Mouse (Mus musculus): Measurements from ENCODE around the gene Fam173a. TPM values are rescaled to one million over a fixed set of nuclear protein-coding genes. Genes with fewer than 3 reads are reported as not detected.
"Not testable (repeated sequence)": the region's sequence is repeated elsewhere in the genome, so short reads cannot be mapped to it uniquely, and the experiment has no call there.

Gene Fam173a
- polyA plus RNA-seq, 1 experiment from 2014 or later, result 105 TPM

GRCm38 (mm10) chr17:25751446-25751845 lies 41.3 kb downstream of the Fam173a start:
- no peak overlapping the region for H3K4me2 ChIP-seq
- no peaks in the 10 kb centered on the region for H3K36me3 ChIP-seq
- H3K4me3 ChIP-seq, result no peak overlapping the region
- H3K27me3 ChIP-seq, result no peaks in the 10 kb centered on the region
- 0 out of 2 replicates have a peak, but pooled peaks have one; percentile 19 for ATAC-seq (ENCODE audit: borderline replicate concordance, extremely low read depth, low FRiP score, low TSS enrichment)
- peaks cover 24% of the 10 kb centered on the region for H3K4me1 ChIP-seq
- no peak overlapping the region for H3K9ac ChIP-seq
- H3K27ac ChIP-seq, result no peak overlapping the region
- no peaks in the 10 kb centered on the region for H3K9me3 ChIP-seq
- 7% methylated on average over 5 of the region's 5 CpGs for WGBS

GRCm38 (mm10) chr17:25749314-25749713 lies 43.4 kb downstream of the Fam173a start:
- H3K36me3 ChIP-seq, result no peaks in the 10 kb centered on the region
- H3K9me3 ChIP-seq, result no peaks in the 10 kb centered on the region
- H3K27ac ChIP-seq, result no peak overlapping the region
- no peak overlapping the region for H3K4me3 ChIP-seq
- H3K4me1 ChIP-seq, result peaks cover 9% of the 10 kb centered on the region; the same call in 1 of the 2 replicates
- no peak overlapping the region for H3K4me2 ChIP-seq
- no peaks in the 10 kb centered on the region for H3K27me3 ChIP-seq
- WGBS, result 67% methylated on average over 6 of the region's 6 CpGs
- ATAC-seq (ENCODE audit: borderline replicate concordance, extremely low read depth, low FRiP score, low TSS enrichment), result no peak; the same call in 1 of the 2 replicates
- H3K9ac ChIP-seq, result no peak overlapping the region

GRCm38 (mm10) chr17:25748238-25748637 lies 44.5 kb downstream of the Fam173a start:
- H3K4me3 ChIP-seq, result no peak overlapping the region
- WGBS, result 87% methylated on average over 4 of the region's 4 CpGs
- no peak overlapping the region for H3K9ac ChIP-seq
- ATAC-seq (ENCODE audit: borderline replicate concordance, extremely low read depth, low FRiP score, low TSS enrichment), result no peak
- no peak overlapping the region for H3K4me2 ChIP-seq
- H3K9me3 ChIP-seq, result no peaks in the 10 kb centered on the region
- H3K27ac ChIP-seq, result no peak overlapping the region
- H3K27me3 ChIP-seq, result no peaks in the 10 kb centered on the region
- H3K36me3 ChIP-seq, result no peaks in the 10 kb centered on the region
- peaks cover 9% of the 10 kb centered on the region; the same call in 1 of the 2 replicates for H3K4me1 ChIP-seq

- H3K27ac ChIP-seq, result no peak overlapping the region
- WGBS, result 66% methylated on average over 10 of the region's 10 CpGs
- no peaks in the 10 kb centered on the region for H3K4me1 ChIP-seq
- no peaks in the 10 kb centered on the region for H3K36me3 ChIP-seq
- no peak overlapping the region for H3K9ac ChIP-seq
- H3K4me3 ChIP-seq, result no peak overlapping the region
- ATAC-seq (ENCODE audit: borderline replicate concordance, extremely low read depth, low FRiP score, low TSS enrichment), result no peak
- no peaks in the 10 kb centered on the region for H3K9me3 ChIP-seq
- H3K4me2 ChIP-seq, result no peak overlapping the region
- no peaks in the 10 kb centered on the region for H3K27me3 ChIP-seq
Measured at GRCm38 (mm10) chr17:25744311-25744710, 48.4 kb downstream of the Fam173a start.

- Histone ChIP-seq H3K4me1 (no peaks in the 10 kb centered on the region), H3K27me3 (no peaks in the 10 kb centered on the region), H3K4me3 (no peak overlapping the region), H3K36me3 (no peaks in the 10 kb centered on the region), H3K4me2 (no peak overlapping the region), H3K27ac (no peak overlapping the region), H3K9ac (no peak overlapping the region), H3K9me3 (no peaks in the 10 kb centered on the region)
- ATAC-seq (ENCODE audit: borderline replicate concordance, extremely low read depth, low FRiP score, low TSS enrichment), result no peak
- 77% methylated on average over 9 of the region's 9 CpGs for WGBS
Measured at GRCm38 (mm10) chr17:25743831-25744230, 48.9 kb downstream of the Fam173a start.

GRCm38 (mm10) chr17:25741471-25741870 lies 51.2 kb downstream of the Fam173a start:
- ATAC-seq (ENCODE audit: borderline replicate concordance, extremely low read depth, low FRiP score, low TSS enrichment); H3K4me2 ChIP-seq; H3K4me1 ChIP-seq; H3K27ac ChIP-seq; H3K4me3 ChIP-seq; H3K9ac ChIP-seq; H3K27me3 ChIP-seq; H3K36me3 ChIP-seq; H3K9me3 ChIP-seq: not testable (repeated sequence)
- WGBS, result 67% methylated on average over 12 of the region's 12 CpGs

Small RNA genes lying within 50 kb of the gene (microRNA-seq; reads per million reads assigned to microRNA genes)
- gene Gm25083, result not detected
- 1.1 reads per million for gene Mir3082
- not detected for gene Mir6966

Other genes with a start within 250 kb of the Fam173a start
- 0.35 and 0.76 TPM in 2 replicates for gene Sox8, start 222.2 kb downstream of the Fam173a start, polyA plus RNA-seq (2015; fragmentation: Nextera tagmentation; extraction: Ambion mirVana)
- 25.7 and 26.7 TPM in 2 replicates for gene Lmf1, start 213.8 kb downstream of the Fam173a start, polyA plus RNA-seq (2015; fragmentation: Nextera tagmentation; extraction: Ambion mirVana)
- gene Gng13, start 75.7 kb downstream of the Fam173a start, polyA plus RNA-seq (2015; fragmentation: Nextera tagmentation; extraction: Ambion mirVana), result 2.3 and 3.0 TPM in 2 replicates
- gene Chtf18, start 65.5 kb downstream of the Fam173a start, polyA plus RNA-seq (2015; fragmentation: Nextera tagmentation; extraction: Ambion mirVana), result 36.7 and 42.0 TPM in 2 replicates
- 24.5 and 24.7 TPM in 2 replicates for gene Rpusd1, start 65.2 kb downstream of the Fam173a start, polyA plus RNA-seq (2015; fragmentation: Nextera tagmentation; extraction: Ambion mirVana)
- 0.44 and 0.71 TPM in 2 replicates for gene Mslnl, start 56.9 kb downstream of the Fam173a start, polyA plus RNA-seq (2015; fragmentation: Nextera tagmentation; extraction: Ambion mirVana)
- 15.8 and 24.2 TPM in 2 replicates for gene Msln, start 38.5 kb downstream of the Fam173a start, polyA plus RNA-seq (2015; fragmentation: Nextera tagmentation; extraction: Ambion mirVana)
- 25.8 and 30.2 TPM in 2 replicates for gene Narfl, start 19.1 kb downstream of the Fam173a start, polyA plus RNA-seq (2015; fragmentation: Nextera tagmentation; extraction: Ambion mirVana)
- gene Haghl, start 7.2 kb downstream of the Fam173a start, polyA plus RNA-seq (2015; fragmentation: Nextera tagmentation; extraction: Ambion mirVana), result 58.3 and 59.9 TPM in 2 replicates
- gene Ccdc78, start 6.3 kb downstream of the Fam173a start, polyA plus RNA-seq (2015; fragmentation: Nextera tagmentation; extraction: Ambion mirVana), result 0.70 and 0.76 TPM in 2 replicates
- 0.49 TPM in 1 of 2 replicates, not detected in the other for gene AC134908.4, start 2.8 kb upstream of the Fam173a start, polyA plus RNA-seq (2015; fragmentation: Nextera tagmentation; extraction: Ambion mirVana)
- gene Metrn, start 4.2 kb upstream of the Fam173a start, polyA plus RNA-seq (2015; fragmentation: Nextera tagmentation; extraction: Ambion mirVana), result 56.9 and 59.8 TPM in 2 replicates
- gene Fbxl16, start 16.2 kb upstream of the Fam173a start, polyA plus RNA-seq (2015; fragmentation: Nextera tagmentation; extraction: Ambion mirVana), result 0.88 and 1.6 TPM in 2 replicates
- 25.2 and 26.5 TPM in 2 replicates for gene Wdr24, start 30.7 kb upstream of the Fam173a start, polyA plus RNA-seq (2015; fragmentation: Nextera tagmentation; extraction: Ambion mirVana)
- gene Jmjd8, start 36.0 kb upstream of the Fam173a start, polyA plus RNA-seq (2015; fragmentation: Nextera tagmentation; extraction: Ambion mirVana), result 50.7 and 51.5 TPM in 2 replicates
- gene Stub1, start 40.5 kb upstream of the Fam173a start, polyA plus RNA-seq (2015; fragmentation: Nextera tagmentation; extraction: Ambion mirVana), result 349 and 363 TPM in 2 replicates
- 0.82 and 1.2 TPM in 2 replicates for gene Rhbdl1, start 44.4 kb upstream of the Fam173a start, polyA plus RNA-seq (2015; fragmentation: Nextera tagmentation; extraction: Ambion mirVana)
- gene Gm20683, start 48.9 kb upstream of the Fam173a start, polyA plus RNA-seq (2015; fragmentation: Nextera tagmentation; extraction: Ambion mirVana), result 2.2 and 2.5 TPM in 2 replicates
- 20.1 and 20.6 TPM in 2 replicates for gene Rhot2, start 52.0 kb upstream of the Fam173a start, polyA plus RNA-seq (2015; fragmentation: Nextera tagmentation; extraction: Ambion mirVana)
- 32.2 and 32.8 TPM in 2 replicates for gene Wdr90, start 68.6 kb upstream of the Fam173a start, polyA plus RNA-seq (2015; fragmentation: Nextera tagmentation; extraction: Ambion mirVana)
- gene Mcrip2, start 75.9 kb upstream of the Fam173a start, polyA plus RNA-seq (2015; fragmentation: Nextera tagmentation; extraction: Ambion mirVana), result 18.1 and 21.7 TPM in 2 replicates
- gene Mettl26, start 82.2 kb upstream of the Fam173a start, polyA plus RNA-seq (2015; fragmentation: Nextera tagmentation; extraction: Ambion mirVana), result 51.4 and 53.5 TPM in 2 replicates
- 0.35 and 0.40 TPM in 2 replicates for gene Wfikkn1, start 88.0 kb upstream of the Fam173a start, polyA plus RNA-seq (2015; fragmentation: Nextera tagmentation; extraction: Ambion mirVana)
- gene Rab40c, start 126.8 kb upstream of the Fam173a start, polyA plus RNA-seq (2015; fragmentation: Nextera tagmentation; extraction: Ambion mirVana), result 25.6 and 27.4 TPM in 2 replicates
- gene Pigq, start 152.0 kb upstream of the Fam173a start, polyA plus RNA-seq (2015; fragmentation: Nextera tagmentation; extraction: Ambion mirVana), result 62.7 and 65.0 TPM in 2 replicates
- 0.51 TPM in 1 of 2 replicates, not detected in the other for gene Nhlrc4, start 152.1 kb upstream of the Fam173a start, polyA plus RNA-seq (2015; fragmentation: Nextera tagmentation; extraction: Ambion mirVana)
- 0.09 TPM in 1 of 2 replicates, not detected in the other for gene A930017K11Rik, start 159.7 kb upstream of the Fam173a start, polyA plus RNA-seq (2015; fragmentation: Nextera tagmentation; extraction: Ambion mirVana)
- gene Capn15, start 192.9 kb upstream of the Fam173a start, polyA plus RNA-seq (2015; fragmentation: Nextera tagmentation; extraction: Ambion mirVana), result 20.8 and 21.9 TPM in 2 replicates

Data from lung, embryonic 15.5 days (tissue).